Mouse (Mus musculus) heart, adult 10 weeks (tissue): Measurements from ENCODE around the gene Ms4a10. TPM values are rescaled to one million over a fixed set of nuclear protein-coding genes. Genes with fewer than 3 reads are reported as not detected.

Experiments used
- polyA plus RNA-seq: library from polyadenylated mRNA; stranded (reverse); fragments of 350-450 nt; fragmentation: Illumina TruSeq; extraction: RNeasy Lipid Tissue Mini Kit (QIAGEN cat#74804); gene quantifications from one replicate; pipeline ENCODE4 v1.2.3, GENCODE M21; 2014; ENCODE audit warnings: low read depth, low replicate concordance

Gene Ms4a10
- not detected for polyA plus RNA-seq

DNA sequence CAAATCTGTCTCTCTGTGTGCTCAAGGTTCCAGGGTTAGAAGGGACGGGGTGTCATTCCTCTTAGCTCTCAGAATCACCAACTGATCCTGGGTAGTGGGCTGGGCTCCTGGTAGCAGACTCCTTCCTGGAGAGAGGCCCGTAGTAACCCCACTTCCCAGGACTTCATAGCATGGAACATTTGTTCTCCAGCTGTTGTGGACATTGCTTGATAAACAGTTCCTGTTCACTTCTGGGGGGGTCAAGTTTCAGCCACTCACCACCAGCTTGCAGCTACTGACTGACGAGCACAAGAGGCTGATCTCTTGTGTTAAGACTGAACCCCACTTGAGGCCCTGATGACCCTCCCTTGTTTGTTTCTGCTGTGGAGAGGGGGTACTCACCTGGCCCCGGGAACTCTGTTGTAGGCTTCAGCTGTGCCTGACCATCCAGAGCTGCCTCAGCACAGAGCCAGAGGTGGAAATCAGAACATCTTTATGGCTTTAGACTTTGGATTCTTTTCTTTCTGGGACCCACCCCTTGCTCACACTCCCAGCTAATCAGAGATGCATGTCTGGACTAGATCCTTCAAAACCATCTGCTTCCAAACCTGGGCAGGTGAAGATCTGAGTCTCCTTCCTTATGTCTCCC lies at the start of gene Ms4a10:
Gene Ms4a10, minus strand, starts transcription at position 433 of the 628 bp plus-strand sequence.

GRCm38 (mm10) chr19:11017891-11018290 lies 43.4 kb upstream of the Ms4a10 start, which contains the start of gene Ms4a18:
Gene Ms4a18, minus strand, starts transcription at chr19:11018031.

GRCm38 (mm10) chr19:10993150-10993549 lies 18.7 kb upstream of the Ms4a10 start, which contains the start of gene Ms4a15:
Gene Ms4a15, minus strand, starts transcription at chr19:10993250.

GRCm38 (mm10) chr19:10949112-10949511 lies 25.4 kb downstream of the Ms4a10 start, which contains the start of gene Ccdc86:
Gene Ccdc86, minus strand, starts transcription at chr19:10949266.

GRCm38 (mm10) chr19:10937110-10937563 lies 37.3 kb downstream of the Ms4a10 start, which contains the start of gene Ptgdr2:
Gene Ptgdr2, plus strand, starts transcription at chr19:10937160.

DNA sequence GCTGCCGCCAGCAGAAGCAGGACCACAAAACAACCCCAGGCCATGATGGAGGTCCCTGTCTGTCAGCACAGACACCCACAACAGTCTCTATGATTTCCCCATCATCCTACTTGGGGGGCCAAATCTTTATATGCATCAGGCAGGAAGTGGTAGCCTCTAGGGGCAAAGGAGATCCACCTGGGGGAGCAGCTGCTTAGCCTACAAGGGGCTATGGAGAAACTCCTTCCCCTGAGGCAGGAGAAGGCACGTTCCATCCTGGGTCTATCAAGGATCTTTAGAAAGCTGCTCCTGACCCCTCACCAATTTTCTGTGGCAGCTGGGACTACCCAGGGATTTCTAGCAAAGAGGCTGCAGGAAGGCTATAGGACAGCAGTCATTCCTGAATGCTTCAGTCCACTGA lies 53.9 kb downstream of the Ms4a10 start, which contains the start of gene Zp1:
Gene Zp1, minus strand, starts transcription at position 101 of the 400 bp plus-strand sequence.

Other genes with a start within 250 kb of the Ms4a10 start
- not detected for gene Cd5, start 235.7 kb downstream of the Ms4a10 start, polyA plus RNA-seq
- gene Cd6, start 144.6 kb downstream of the Ms4a10 start, polyA plus RNA-seq = not detected
- gene Slc15a3, start 134.9 kb downstream of the Ms4a10 start, polyA plus RNA-seq = 3.0 TPM
- 6.8 TPM for gene Tmem132a, start 104.7 kb downstream of the Ms4a10 start, polyA plus RNA-seq
- gene Tmem109, start 92.7 kb downstream of the Ms4a10 start, polyA plus RNA-seq = 126 TPM
- 294 TPM for gene Prpf19, start 79.4 kb downstream of the Ms4a10 start, polyA plus RNA-seq
- not detected for gene Zp1, start 54.0 kb downstream of the Ms4a10 start, polyA plus RNA-seq
- gene Ptgdr2, start 37.5 kb downstream of the Ms4a10 start, polyA plus RNA-seq = not detected
- gene Ccdc86, start 25.4 kb downstream of the Ms4a10 start, polyA plus RNA-seq = 6.2 TPM
- not detected for gene Ms4a15, start 18.6 kb upstream of the Ms4a10 start, polyA plus RNA-seq
- not detected for gene Ms4a18, start 43.4 kb upstream of the Ms4a10 start, polyA plus RNA-seq
- gene Ms4a8a, start 106.4 kb upstream of the Ms4a10 start, polyA plus RNA-seq = 0.60 TPM
- gene 1700017D01Rik, start 156.2 kb upstream of the Ms4a10 start, polyA plus RNA-seq = not detected
- not detected for gene 1700025F22Rik, start 190.7 kb upstream of the Ms4a10 start, polyA plus RNA-seq
- gene Ms4a13, start 222.1 kb upstream of the Ms4a10 start, polyA plus RNA-seq = not detected